Mouse (Mus musculus) forebrain, embryonic 13.5 days (tissue): ENCODE measurements around the gene Fbxo46. TPM values are rescaled to one million over a fixed set of nuclear protein-coding genes. Genes with fewer than 3 reads are reported as not detected.

Source experiments
- ATAC-seq: fragments of 200-750 bp; cut with Nextera tagmentation; 2 replicates; pipeline ENCODE4 v1.8.0; 2017
- H3K27ac ChIP-seq: fragments of 300-500 bp; sonication (generic); 2 replicates; pipeline ENCODE4 v1.5.1; 2015; ENCODE audit warnings: inconsistent platforms, mild to moderate bottlenecking, moderate library complexity
- H3K27me3 ChIP-seq: fragments of 300-500 bp; sonication (generic); 2 replicates; pipeline ENCODE4 v1.6.1; 2015; ENCODE audit warnings: mild to moderate bottlenecking, inconsistent platforms
- H3K36me3 ChIP-seq: fragments of 300-500 bp; sonication (generic); 2 replicates; pipeline ENCODE4 v1.6.1; 2015; ENCODE audit warnings: mild to moderate bottlenecking, inconsistent platforms; ENCODE audit not compliant: poor library complexity, severe bottlenecking
- H3K4me1 ChIP-seq: fragments of 300-500 bp; sonication (generic); 2 replicates; pipeline ENCODE4 v1.6.1; 2015; ENCODE audit warnings: inconsistent platforms
- H3K4me2 ChIP-seq: fragments of 300-500 bp; sonication (generic); 2 replicates; pipeline ENCODE4 v1.6.1; 2015; ENCODE audit warnings: inconsistent platforms, mild to moderate bottlenecking, moderate library complexity
- H3K4me3 ChIP-seq: fragments of 300-500 bp; sonication (generic); 2 replicates; pipeline ENCODE4 v1.5.1; 2015; ENCODE audit warnings: mild to moderate bottlenecking, inconsistent platforms
- H3K9ac ChIP-seq: fragments of 300-500 bp; sonication (generic); 2 replicates; pipeline ENCODE4 v1.6.1; 2015; ENCODE audit warnings: mild to moderate bottlenecking, inconsistent platforms
- H3K9me3 ChIP-seq: fragments of 300-500 bp; sonication (generic); replicated peaks from 2 replicates; pipeline ENCODE4 v1.6.1; 2016; ENCODE audit warnings: inconsistent platforms
- WGBS: fragments of 180-500 bp; shearing (Covaris S2); methylation state at CpG from one replicate; pipeline ENCODE4 v1.1.7; 2015; 5-methylcytosine and 5-hydroxymethylcytosine counted together
- polyA plus RNA-seq: library from polyadenylated mRNA; unstranded; fragments of >200 nt; fragmentation: Nextera tagmentation; extraction: Ambion mirVana; gene quantifications from 2 replicates; pipeline ENCODE4 v1.2.1, GENCODE M21; 2015

The Fbxo46 gene
- polyA plus RNA-seq, 1 experiment from 2014 or later = 19.1 TPM

DNA sequence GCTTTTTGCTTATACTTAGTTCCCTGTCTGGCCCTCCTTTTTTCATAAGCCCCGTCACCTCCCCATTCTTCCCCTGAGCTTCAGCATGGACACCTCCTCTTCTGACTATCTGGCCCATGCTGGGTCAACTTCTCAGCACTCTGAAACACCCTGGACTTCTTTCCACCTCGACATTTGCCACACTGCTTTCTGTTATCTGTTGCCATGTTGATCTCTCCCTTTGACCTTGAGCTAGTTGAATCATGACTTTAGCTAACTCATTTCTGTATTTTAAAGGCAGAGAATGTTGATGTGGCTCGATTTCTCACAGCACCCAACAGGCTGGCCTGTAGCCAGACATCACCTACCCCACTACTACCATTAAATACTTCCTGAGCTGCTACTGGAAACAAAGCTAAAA, 12.2 kb upstream of the Fbxo46 start:
- Histone ChIP-seq H3K27ac (no peak overlapping the region), H3K4me1 (no peaks in the 10 kb centered on the region), H3K9ac (no peak overlapping the region), H3K4me2 (no peak overlapping the region), H3K4me3 (no peak overlapping the region), H3K9me3 (no peaks in the 10 kb centered on the region), H3K27me3 (no peaks in the 10 kb centered on the region), H3K36me3 (no peaks in the 10 kb centered on the region)
- 58% methylated on average over 3 of the region's 3 CpGs for WGBS
- no peak for ATAC-seq

- no peak overlapping the region for H3K9ac ChIP-seq
- no peak for ATAC-seq
- no peak overlapping the region for H3K4me3 ChIP-seq
- no peaks in the 10 kb centered on the region for H3K9me3 ChIP-seq
- no peaks in the 10 kb centered on the region for H3K4me1 ChIP-seq
- H3K27me3 ChIP-seq = no peaks in the 10 kb centered on the region
- 84% methylated on average over 1 of the region's 1 CpGs for WGBS
- no peak overlapping the region for H3K4me2 ChIP-seq
- H3K36me3 ChIP-seq = no peaks in the 10 kb centered on the region
- no peak overlapping the region for H3K27ac ChIP-seq
Measured at GRCm38 (mm10) chr7:19109565-19109964, 10.1 kb upstream of the Fbxo46 start.

- peak; percentile 25; the same call in 1 of the 2 replicates for ATAC-seq
- no peaks in the 10 kb centered on the region for H3K36me3 ChIP-seq
- H3K4me1 ChIP-seq = peaks cover 21% of the 10 kb centered on the region
- 23% methylated on average over 62 of the region's 64 CpGs for WGBS
- no peak within 1 kb of the TSS; the same call in 1 of the 2 replicates for H3K9ac ChIP-seq
- H3K27me3 ChIP-seq = 0 out of 2 replicates have a peak, but pooled peaks cover 4% of the 10 kb centered on the region
- H3K4me2 ChIP-seq = peak within 1 kb of the TSS; percentile 55
- peak within 1 kb of the TSS; percentile 24 for H3K4me3 ChIP-seq
- no peak within 1 kb of the TSS for H3K27ac ChIP-seq
- H3K9me3 ChIP-seq = peaks cover 10% of the 10 kb centered on the region; the same call in 1 of the 2 replicates
Measured at GRCm38 (mm10) chr7:19118028-19118771, 1.5 kb upstream of the Fbxo46 start, which contains the start of gene Gm4969. TSS of gene Gm4969 (minus strand) at chr7:19118368.

DNA sequence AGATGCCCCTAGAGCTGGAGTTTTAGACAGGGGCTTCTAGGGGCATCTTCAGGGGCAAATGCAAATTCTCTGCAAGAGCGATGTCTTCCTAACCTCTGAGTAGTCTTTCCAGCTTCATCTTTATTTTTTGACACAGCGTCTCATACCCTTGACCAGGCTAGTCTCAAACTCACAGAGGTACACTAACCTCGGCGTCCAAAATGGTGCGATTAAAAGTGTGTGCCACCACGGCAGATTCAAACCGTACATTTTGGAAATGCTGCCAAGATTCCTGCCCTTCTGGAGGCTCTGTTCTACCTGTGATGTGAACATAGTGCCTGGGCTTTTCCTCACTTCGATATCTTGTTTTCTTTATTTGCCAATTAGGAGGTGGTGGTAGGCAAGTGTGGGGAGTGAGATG, 576 bp upstream of the Fbxo46 start:
- Histone ChIP-seq H3K36me3 (no peaks in the 10 kb centered on the region), H3K9me3 (peaks cover 10% of the 10 kb centered on the region; the same call in 1 of the 2 replicates), H3K4me3 (no peak overlapping the region), H3K4me1 (peaks cover 21% of the 10 kb centered on the region), H3K9ac (no peak overlapping the region), H3K4me2 (peak overlapping the region; percentile 20), H3K27ac (no peak overlapping the region), H3K27me3 (0 out of 2 replicates have a peak, but pooled peaks cover 4% of the 10 kb centered on the region)
- WGBS = 91% methylated on average over 8 of the region's 8 CpGs
- peak; percentile 37 for ATAC-seq

- Histone ChIP-seq H3K36me3 (peaks cover 3% of the 10 kb centered on the region; the same call in 1 of the 2 replicates), H3K4me3 (no peak overlapping the region), H3K27ac (no peak overlapping the region), H3K4me1 (peaks cover 21% of the 10 kb centered on the region), H3K27me3 (0 out of 2 replicates have a peak, but pooled peaks cover 4% of the 10 kb centered on the region), H3K4me2 (no peak overlapping the region), H3K9ac (no peak overlapping the region), H3K9me3 (peaks cover 10% of the 10 kb centered on the region; the same call in 1 of the 2 replicates)
- ATAC-seq = no peak
- 94% methylated on average over 4 of the region's 4 CpGs for WGBS
Measured at GRCm38 (mm10) chr7:19121686-19122085, 2.0 kb downstream of the Fbxo46 start.

DNA sequence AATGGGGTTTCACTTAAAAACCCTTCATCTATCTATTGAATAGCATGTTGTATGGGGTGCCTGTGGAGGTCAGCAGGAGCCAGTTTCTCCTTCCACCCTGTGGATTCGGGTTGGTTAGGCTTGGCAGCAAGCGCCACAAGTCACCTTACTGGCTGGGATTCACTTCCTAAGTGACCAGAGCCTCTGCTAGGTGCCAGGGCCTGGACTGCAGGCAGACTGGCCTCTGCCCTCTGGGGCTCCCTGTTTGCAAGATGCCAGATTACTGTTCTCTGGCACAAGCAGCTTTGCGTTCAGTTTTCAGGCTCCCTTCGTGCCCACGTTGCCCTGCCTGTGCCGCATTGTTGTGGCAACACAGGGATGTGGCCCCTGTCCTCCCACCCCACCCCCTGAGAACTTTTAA, 5.1 kb downstream of the Fbxo46 start:
- no peak overlapping the region for H3K4me3 ChIP-seq
- 88% methylated on average over 6 of the region's 6 CpGs for WGBS
- H3K9ac ChIP-seq = no peak overlapping the region
- H3K9me3 ChIP-seq = no peaks in the 10 kb centered on the region
- no peaks in the 10 kb centered on the region for H3K27me3 ChIP-seq
- no peak for ATAC-seq
- H3K36me3 ChIP-seq = peaks cover 11% of the 10 kb centered on the region; the same call in 1 of the 2 replicates
- no peak overlapping the region for H3K27ac ChIP-seq
- no peak overlapping the region for H3K4me2 ChIP-seq
- H3K4me1 ChIP-seq = peaks cover 16% of the 10 kb centered on the region

- H3K9ac ChIP-seq = no peak overlapping the region
- H3K27ac ChIP-seq = no peak overlapping the region
- peaks cover 11% of the 10 kb centered on the region; the same call in 1 of the 2 replicates for H3K36me3 ChIP-seq
- no peaks in the 10 kb centered on the region for H3K9me3 ChIP-seq
- H3K27me3 ChIP-seq = no peaks in the 10 kb centered on the region
- no peak overlapping the region for H3K4me2 ChIP-seq
- WGBS = 91% methylated on average over 5 of the region's 5 CpGs
- H3K4me3 ChIP-seq = no peak overlapping the region
- peaks cover 15% of the 10 kb centered on the region for H3K4me1 ChIP-seq
- no peak for ATAC-seq
Measured at GRCm38 (mm10) chr7:19127744-19128143, 8.1 kb downstream of the Fbxo46 start.

- no peak overlapping the region for H3K4me2 ChIP-seq
- H3K4me3 ChIP-seq = no peak overlapping the region
- H3K4me1 ChIP-seq = peaks cover 15% of the 10 kb centered on the region
- no peaks in the 10 kb centered on the region for H3K9me3 ChIP-seq
- H3K27ac ChIP-seq = no peak overlapping the region
- H3K9ac ChIP-seq = no peak overlapping the region
- 93% methylated on average over 5 of the region's 5 CpGs for WGBS
- ATAC-seq = no peak
- peaks cover 12% of the 10 kb centered on the region for H3K36me3 ChIP-seq
- H3K27me3 ChIP-seq = no peaks in the 10 kb centered on the region
Measured at GRCm38 (mm10) chr7:19129396-19129795, 9.7 kb downstream of the Fbxo46 start.

- Histone ChIP-seq H3K4me2 (peak overlapping the region; percentile 69), H3K36me3 (peaks cover 25% of the 10 kb centered on the region), H3K9ac (no peak overlapping the region; the same call in 1 of the 2 replicates), H3K27me3 (no peaks in the 10 kb centered on the region), H3K4me1 (peaks cover 15% of the 10 kb centered on the region), H3K27ac (peak overlapping the region; percentile 86), H3K9me3 (no peaks in the 10 kb centered on the region), H3K4me3 (peak overlapping the region; percentile 46)
- ATAC-seq = no peak
- 34% methylated on average over 4 of the region's 4 CpGs for WGBS
Measured at GRCm38 (mm10) chr7:19130657-19131056, 11.0 kb downstream of the Fbxo46 start.

GRCm38 (mm10) chr7:19131324-19131848, 11.7 kb downstream of the Fbxo46 start:
- Histone ChIP-seq H3K9me3 (no peaks in the 10 kb centered on the region), H3K4me3 (peak overlapping the region; percentile 46)
- WGBS = under 1% methylated on average over 39 of the region's 39 CpGs

GRCm38 (mm10) chr7:19136168-19136567, 16.5 kb downstream of the Fbxo46 start:
- no peaks in the 10 kb centered on the region for H3K27me3 ChIP-seq
- no peak for ATAC-seq
- H3K9ac ChIP-seq = no peak overlapping the region
- H3K4me1 ChIP-seq = peaks cover 6% of the 10 kb centered on the region; the same call in 1 of the 2 replicates
- H3K4me2 ChIP-seq = no peak overlapping the region
- H3K4me3 ChIP-seq = no peak overlapping the region
- no peaks in the 10 kb centered on the region for H3K9me3 ChIP-seq
- peaks cover 68% of the 10 kb centered on the region for H3K36me3 ChIP-seq
- 96% methylated on average over 13 of the region's 13 CpGs for WGBS
- H3K27ac ChIP-seq = no peak overlapping the region

More at GRCm38 (mm10) chr7:19131324-19131848, 11.7 kb downstream of the Fbxo46 start:
- no peaks in the 10 kb centered on the region for H3K27me3 ChIP-seq
- H3K4me2 ChIP-seq = peak overlapping the region; percentile 69
- H3K9ac ChIP-seq = peak overlapping the region; percentile 62
- peaks cover 15% of the 10 kb centered on the region for H3K4me1 ChIP-seq
- H3K36me3 ChIP-seq = peaks cover 30% of the 10 kb centered on the region
- H3K27ac ChIP-seq = peak overlapping the region; percentile 86
- peak; percentile 99 for ATAC-seq

- no peak overlapping the region for H3K4me2 ChIP-seq
- H3K9me3 ChIP-seq = no peaks in the 10 kb centered on the region
- H3K36me3 ChIP-seq = peaks cover 74% of the 10 kb centered on the region
- no peak overlapping the region for H3K27ac ChIP-seq
- no peak overlapping the region for H3K9ac ChIP-seq
- no peaks in the 10 kb centered on the region for H3K27me3 ChIP-seq
- H3K4me3 ChIP-seq = no peak overlapping the region
- peaks cover 4% of the 10 kb centered on the region; the same call in 1 of the 2 replicates for H3K4me1 ChIP-seq
- ATAC-seq = 0 out of 2 replicates have a peak, but pooled peaks have one; percentile 25
- WGBS = 94% methylated on average over 38 of the region's 38 CpGs
Measured at GRCm38 (mm10) chr7:19136673-19137334, 17.1 kb downstream of the Fbxo46 start.
